Mouse (Mus musculus) left cerebral cortex, adult 18-20 months (tissue): ENCODE results near the gene Best1. TPM values are rescaled to one million over a fixed set of nuclear protein-coding genes. Genes with fewer than 3 reads are reported as not detected.
"Not testable (repeated sequence)": the region's sequence is repeated elsewhere in the genome, so short reads cannot be mapped to it uniquely, and the experiment has no call there.

Source experiments
- DNase-seq, 2 experiments: peaks; one replicate each; pipeline ENCODE4 v3.0.0; 2021 to 2022; ENCODE audit warnings: low spot score in 2 of 2, mixed read lengths in 1 of 2
- total RNA-seq, 2 experiments: library from RNA; stranded (reverse); gene quantifications; 2 replicates each; pipeline ENCODE4 v1.2.3; 2021

Best1 gene
- total RNA-seq, 2 experiments from 2014 or later: 1.0 to 1.1 TPM

DNA sequence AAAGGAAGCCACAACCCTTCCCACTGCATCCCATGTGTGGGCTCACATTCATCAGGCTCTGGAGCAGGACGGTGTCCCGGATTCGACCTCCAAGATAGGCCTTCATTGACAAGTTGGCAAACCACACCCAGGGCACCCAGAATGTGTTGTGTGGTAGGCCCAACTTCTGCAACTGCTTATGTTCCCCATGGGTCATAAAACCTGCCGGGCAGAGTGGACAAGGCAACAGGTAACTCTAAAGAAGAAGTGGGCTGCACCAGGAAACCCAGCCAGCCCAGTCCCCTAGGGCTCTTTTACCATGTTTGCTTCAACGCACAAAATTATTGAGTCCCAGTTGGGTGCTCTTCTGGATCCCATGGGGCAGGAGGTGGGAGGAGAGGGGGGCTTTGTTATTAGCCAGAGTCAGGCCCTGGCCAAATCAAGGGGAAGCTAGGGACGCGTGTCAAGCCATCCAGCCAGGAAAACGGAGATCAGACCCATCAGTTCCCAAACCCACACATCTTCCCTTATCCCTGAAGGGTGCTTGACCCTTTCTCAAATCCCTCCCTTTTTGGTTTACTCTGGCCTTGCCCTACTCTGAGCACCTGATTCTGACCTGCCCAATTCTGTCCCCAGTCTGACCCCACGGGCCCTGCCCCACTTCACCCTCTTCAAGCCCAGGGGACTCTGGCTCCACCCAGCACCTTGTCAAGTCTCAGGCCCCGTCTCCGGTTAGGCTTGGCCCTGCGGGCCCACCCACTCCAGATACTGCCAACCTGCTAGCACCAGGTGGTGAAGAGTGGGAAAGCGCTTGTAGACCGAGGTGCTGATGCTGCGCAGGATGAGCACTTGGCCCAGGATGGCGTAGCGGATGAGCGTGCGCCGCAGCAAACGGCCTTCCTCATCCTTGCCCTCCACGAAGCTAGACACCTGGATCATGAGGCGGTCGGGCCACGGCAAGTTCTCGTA, 9.1 kb downstream of the Best1 start:
- no peak for DNase-seq

DNA sequence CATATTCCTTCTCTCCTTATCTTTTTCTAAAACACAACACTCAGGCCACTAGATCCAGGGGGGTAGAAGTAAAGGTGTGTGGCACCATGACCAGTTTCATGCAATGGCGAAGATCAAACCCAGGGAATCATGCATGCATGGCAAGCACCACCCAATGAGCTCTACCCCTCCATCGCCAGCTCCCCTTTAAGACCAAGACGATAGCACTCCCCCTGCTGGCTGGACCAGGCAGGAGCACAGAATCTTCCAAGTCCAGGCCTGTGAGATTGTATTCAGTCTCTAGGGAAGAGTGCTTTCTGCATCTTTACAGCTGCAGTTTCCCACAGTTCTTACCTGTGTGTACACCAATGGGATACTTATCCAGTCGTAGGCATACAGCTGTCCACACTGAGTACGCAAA, 10.1 kb downstream of the Best1 start:
- DNase-seq: peak; percentile 86 to 89

DNA sequence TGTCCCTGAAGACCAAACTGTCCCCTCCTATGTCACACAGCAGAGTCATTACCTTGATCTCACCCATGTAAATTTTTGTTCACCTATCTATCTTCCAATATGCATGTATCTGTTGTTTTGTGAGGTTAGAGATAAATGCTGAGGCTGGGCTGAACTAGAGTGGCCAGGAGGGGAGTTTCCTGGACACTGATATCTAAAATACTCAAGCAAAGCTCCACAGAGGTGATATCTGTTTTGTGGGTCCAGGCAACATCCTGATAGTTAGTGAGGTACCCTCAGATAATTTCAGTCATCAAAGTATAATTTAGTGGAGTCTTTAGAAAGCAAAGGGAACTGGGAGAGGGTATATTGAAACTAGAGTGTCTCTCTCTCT, 11.6 kb downstream of the Best1 start:
- DNase-seq: no peak

DNA sequence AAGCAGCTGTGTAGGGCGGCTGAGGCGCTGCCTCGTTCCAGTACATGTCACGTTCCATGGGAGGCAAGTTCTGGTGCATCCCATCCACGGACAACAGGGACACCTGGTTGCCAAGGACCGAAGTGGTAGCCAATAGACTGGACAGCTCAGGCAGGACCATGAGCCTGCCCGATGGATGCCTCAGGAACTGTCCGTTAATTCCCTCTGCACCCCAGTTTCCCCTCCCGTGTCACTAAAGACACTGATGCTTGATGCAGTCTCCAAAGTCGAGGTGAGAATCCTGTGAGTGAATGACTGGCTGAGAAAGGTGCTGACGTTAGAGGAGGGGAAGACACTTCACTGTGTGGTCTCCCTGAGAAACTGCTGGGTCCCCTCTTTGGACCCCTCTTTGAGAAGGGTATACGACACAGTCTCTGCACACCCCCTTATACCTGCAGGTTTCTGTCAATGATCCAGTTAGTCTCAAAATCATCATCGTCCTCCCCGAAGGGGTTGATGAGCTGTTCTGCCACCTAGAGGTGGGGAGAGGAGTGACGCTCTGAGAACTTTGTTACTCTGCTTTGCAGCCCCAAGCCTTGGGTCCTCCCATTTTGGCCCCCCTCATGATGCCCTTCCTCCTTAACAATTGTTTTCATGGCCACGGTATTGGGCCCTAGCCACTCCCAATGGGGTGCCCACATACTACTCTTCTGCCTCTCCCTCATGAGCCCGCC, 12.1 kb downstream of the Best1 start:
- no peak for DNase-seq

DNA sequence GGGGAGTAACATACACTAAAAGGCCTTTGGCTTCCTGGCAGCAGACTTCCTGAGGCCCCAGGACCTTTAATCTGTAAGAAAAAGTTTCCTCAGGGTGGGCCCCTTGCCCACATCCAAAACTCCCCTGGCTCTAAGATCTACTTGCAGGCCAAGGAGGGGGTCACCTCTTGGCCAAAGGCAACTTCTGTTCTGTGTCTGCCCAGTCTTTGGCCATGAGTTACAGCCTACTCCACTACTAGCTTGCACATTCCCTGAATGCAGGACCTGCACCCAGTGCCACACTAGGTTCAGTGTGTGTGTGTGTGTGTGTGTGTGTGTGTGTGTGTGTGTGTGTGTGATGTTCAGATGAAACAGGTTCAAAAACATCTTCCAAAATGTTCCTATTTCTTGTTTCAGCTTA, 13.8 kb downstream of the Best1 start:
- DNase-seq: no peak

DNA sequence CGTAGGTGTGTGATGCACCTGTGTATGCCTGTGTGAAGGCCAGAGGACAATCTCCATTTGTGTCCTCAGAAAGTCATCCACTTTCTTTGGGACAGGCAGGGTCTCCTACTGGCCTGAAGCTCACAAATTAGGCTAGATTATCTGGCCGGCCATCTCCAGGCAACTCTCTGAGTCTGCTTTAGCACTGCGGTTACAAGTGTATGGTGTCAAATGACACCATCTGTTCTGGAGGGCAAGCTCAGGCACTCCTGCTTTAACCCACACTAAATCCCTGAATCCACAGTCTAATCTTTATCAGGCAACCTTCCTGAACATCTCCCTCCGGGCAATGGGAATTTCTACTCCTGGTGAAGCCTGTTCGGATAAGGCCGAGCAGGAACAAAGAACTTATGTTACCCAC, 14.2 kb downstream of the Best1 start:
- DNase-seq: no peak

DNA sequence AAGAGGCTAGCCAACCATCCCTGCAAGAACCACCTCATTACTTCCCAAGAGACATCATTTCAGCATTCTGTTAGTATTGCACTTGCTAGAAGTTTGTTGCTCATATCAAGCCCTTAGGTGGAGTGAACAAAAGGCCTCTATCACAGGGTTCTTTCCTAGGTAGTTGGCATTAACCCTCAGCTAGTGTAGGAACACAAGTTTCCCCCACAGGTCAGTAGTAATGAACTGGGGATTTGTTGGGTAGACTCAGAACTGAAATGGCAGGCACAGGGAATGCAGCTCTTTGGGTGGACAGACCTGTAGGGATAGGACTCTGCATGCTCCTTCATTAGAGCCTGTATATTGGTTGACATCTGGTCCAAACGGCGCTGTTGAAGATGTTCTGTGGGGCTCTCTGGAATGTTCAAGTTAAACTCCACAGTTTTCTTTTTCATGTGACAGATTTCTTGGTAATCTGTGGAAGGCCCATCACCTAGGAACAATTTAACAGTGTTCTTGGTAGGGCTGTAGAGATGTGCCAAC, 15.5 kb downstream of the Best1 start:
- no peak for DNase-seq

DNA sequence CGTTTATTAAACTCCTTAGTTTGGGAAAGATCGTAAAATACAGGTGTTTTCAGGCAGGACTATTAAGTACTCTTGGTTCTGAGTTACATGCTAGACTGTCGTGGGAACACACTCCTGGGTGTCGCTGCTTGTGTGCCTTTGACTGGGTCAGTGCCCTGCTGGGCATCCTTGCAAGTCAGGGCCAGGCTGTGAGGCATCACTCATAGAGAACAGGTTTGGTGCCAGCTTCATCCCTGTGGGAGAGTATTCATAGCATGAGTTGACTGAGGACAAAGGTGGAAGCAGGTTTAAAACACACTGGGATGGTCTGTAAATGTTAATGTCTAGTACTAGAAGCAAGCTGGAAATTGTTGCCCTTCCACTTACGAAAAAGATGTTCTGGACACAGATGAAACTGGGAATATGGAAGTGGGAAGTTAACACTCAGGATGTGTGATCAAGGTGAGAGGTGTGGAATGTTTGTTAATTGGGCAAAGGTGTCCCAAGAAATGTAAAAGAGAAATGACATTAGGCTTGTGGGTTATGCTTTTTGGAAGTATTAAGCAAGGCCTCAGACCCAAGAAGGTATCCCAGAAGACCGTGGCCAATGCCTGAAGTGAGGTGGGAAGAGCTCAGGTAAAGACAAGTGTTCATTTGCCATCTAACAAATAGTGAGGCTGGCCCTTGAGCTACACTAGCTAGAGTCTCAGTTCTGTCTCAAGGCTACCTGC, 16.1 kb downstream of the Best1 start:
- DNase-seq: no peak

DNA sequence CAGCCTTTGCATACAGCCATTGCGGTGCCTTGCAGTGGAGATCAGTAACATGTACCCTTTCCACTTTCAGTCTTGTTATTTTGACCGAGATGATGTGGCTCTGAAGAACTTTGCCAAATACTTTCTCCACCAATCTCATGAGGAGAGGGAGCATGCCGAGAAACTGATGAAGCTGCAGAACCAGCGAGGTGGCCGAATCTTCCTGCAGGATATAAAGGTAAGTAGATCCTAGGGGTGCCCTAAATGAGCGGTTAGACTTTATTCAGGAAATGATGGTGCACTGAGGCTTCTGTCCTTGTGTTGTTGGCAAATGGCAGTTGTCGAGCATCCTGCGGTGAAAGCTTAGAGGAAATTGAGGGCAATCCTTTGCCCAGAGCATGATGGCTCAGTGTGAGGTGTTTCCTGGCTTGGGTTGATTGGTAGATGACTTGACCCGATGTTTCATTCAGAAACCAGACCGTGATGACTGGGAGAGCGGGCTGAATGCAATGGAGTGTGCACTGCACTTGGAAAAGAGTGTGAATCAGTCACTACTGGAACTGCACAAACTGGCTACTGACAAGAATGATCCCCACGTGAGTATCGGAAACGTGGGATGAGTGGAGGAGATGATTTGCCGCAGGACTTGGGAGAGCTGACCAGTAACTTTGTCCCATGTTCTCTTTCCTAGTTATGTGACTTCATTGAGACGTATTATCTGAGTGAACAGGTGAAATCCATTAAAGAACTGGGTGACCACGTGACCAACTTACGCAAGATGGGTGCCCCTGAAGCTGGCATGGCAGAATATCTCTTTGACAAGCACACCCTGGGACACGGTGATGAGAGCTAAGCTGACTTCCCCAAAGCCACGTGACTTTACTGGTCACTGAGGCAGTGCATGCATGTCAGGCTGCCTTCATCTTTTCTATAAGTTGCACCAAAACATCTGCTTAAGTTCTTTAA, 17.1 kb downstream of the Best1 start:
- DNase-seq: no peak

DNA sequence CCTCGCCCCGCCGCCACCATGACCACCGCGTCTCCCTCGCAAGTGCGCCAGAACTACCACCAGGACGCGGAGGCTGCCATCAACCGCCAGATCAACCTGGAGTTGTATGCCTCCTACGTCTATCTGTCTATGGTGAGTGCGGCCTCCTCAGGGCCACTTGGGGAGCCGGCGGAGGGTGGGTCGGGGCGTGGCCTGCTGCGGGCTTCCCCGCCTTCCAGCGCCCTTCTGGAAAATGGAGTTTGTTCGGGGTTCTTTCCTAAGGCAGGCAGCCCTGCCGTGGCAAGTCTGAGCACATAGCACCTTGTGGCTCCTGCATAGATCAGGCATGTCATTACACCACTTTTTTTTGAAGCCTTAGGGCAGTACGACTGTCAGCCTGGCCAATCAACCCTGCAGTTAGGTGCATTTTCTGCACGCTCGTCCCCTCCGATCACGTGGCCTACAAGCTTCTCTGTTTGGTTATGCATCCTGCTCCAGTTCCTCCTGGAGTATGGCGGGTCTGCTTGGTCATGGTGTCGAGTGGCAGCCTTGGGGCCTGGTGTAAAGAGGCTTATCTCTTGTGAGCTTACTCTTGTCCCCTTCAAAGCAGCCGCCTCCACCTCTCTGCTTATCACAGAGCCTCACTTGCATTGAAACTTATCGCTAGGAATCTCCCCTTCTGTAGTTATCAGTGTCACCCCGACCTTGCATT, 18.4 kb downstream of the Best1 start:
- DNase-seq: peak; percentile 43 to 60

DNA sequence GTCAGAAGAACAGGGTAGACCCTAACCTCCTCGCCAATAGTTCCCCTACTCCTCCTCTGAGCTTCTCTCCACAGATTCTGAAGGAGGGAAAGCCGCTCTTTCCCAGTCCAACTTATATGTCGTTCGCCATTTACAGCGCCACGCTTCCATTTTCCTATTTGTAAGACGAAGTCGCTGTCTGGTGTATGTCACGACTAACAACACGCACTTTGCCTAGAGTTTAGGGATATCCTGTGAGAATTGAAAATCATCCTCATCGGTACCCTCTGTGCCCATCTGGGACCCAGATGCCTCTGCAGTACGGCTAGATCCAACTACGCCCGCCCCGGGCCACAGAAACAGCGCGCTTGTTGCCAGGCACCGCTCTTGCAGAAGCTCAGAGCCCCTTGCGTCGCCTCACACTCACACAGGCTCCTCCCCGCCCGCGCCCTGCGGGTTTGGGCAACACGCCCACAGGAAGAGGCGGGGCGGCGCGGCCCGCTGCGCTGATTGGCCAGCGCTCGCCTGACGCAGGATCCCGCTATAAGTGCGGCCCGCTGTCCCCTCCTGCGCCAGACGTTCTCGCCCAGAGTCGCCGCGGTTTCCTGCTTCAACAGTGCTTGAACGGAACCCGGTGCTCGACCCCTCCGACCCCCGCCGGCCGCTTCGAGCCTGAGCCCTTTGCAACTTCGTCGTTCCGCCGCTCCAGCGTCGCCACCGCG, 19.1 kb downstream of the Best1 start:
- DNase-seq: peak; percentile 97

DNA sequence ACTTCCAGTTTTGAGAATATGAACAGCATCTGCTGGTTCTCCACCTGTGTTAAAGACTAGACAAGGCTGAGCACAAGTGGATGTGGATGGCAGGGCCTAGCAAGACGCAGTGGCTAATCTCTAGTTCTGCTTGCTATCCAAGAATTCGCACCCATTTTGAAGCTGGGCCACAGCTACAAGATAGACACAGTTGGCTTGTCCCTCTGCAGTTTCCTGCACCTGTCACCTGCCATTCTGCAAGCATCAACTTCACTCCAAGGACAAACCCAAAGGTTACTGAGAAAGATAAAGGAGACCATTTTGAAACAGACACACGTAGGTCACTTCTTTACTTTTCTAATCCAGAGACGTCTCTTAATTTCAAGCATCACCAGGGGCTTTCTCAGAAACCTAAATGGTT, 19.8 kb downstream of the Best1 start:
- no peak for DNase-seq

DNA sequence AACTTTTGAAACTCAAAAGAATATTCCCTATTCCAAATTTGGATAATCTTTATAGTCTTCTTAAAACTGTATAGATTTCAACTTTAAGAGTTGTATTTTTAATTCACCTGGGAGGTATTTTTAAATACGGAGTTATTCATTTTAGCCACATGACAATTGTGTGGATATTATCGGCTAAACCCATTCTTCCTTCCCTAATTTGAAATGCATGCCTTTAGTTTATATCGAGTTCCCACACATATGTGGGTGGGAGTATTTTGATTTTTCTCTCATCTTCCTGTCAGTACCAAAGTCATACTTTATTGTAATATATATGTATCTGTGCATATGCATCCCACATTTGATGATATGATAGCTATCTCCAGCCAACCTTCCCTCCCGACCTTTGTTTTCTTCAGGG, 21.2 kb downstream of the Best1 start, which contains the start of gene Fth1:
Gene Fth1, plus strand, starts transcription at position 341 of the 400 bp plus-strand sequence.
- no peak for DNase-seq

DNA sequence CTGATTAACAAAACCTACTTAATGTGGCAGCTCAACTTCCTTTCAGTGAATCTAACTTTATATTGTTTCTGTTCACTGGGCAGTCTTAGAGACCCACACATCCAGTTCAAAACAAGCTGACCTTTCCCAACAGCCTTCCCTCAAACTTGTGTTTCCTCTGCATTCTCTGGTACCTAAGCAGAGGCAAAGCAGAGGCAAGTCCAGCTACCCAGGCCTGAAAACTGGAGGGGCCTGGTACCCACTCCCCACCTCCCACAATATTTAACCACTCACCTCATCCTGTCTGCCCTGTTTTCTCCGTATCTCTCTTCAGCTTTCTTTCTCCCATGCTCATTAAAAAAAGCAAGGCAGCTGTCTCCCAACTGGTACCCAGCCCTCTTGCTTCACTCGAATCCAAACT, 22.3 kb downstream of the Best1 start:
- DNase-seq: no peak

DNA sequence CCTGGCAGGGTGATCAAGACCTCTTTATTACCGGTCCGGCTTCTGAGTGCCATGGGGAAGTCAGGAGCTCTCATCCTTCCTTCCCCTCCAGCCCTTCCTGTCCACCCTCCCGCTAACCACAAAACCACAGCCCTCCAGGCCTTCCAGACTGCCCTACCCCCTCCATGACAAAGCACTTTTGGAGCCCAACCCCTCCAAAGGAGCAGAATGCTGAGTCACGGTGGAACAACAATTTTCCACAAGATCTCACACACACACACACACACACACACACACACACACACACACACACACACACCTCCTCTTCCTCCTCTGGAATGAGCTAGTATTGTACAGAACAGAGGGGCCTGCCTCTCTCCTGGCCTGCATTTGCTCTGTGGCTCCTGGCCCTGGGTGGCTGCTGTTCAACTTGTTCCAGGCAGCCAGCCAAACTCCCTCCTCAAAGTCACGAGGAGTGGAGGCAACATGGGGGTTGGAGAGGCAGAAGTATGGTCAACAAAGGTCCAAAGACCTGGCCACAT, 22.9 kb downstream of the Best1 start:
- peak; percentile 67 to 71 for DNase-seq

DNA sequence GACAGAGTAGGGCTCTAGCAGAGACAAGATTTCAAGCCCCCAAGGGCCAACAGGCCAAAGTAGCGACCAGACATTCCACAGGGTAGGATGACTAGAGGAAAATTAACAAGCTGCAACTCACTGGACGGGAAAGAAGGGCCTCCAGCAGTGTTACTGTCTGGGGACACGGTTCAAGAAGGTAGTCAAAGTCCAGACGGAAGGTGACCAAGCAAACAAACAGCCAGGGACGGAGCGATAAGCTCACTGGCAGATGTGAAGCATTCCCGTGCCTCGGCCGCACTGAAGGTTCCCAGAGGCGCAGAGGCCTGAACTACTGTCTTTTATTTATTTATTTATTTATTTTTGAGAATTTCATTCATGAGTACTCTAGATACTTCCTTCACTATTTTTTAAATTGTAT, 24.3 kb downstream of the Best1 start:
- DNase-seq: no peak

DNA sequence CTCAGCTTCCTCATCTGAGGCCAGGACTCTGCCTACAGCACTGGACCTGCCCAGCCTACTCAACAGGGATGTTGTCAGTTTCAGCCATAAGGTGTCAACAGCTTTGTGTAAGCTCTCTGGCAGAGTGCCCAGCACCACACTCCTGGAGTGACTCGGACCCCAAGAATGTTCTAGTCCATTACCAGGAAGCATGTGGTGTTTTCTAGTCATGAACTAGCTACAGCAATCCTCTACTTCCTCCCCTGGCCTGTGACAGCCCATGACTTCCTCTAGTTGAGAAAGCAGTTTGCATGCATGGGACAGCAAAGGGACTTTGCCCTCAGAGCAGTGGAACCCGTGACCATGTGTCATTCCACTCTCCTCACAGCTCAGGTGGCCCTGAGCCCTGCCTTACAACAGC, 26.6 kb downstream of the Best1 start:
- not testable (repeated sequence) for DNase-seq

DNA sequence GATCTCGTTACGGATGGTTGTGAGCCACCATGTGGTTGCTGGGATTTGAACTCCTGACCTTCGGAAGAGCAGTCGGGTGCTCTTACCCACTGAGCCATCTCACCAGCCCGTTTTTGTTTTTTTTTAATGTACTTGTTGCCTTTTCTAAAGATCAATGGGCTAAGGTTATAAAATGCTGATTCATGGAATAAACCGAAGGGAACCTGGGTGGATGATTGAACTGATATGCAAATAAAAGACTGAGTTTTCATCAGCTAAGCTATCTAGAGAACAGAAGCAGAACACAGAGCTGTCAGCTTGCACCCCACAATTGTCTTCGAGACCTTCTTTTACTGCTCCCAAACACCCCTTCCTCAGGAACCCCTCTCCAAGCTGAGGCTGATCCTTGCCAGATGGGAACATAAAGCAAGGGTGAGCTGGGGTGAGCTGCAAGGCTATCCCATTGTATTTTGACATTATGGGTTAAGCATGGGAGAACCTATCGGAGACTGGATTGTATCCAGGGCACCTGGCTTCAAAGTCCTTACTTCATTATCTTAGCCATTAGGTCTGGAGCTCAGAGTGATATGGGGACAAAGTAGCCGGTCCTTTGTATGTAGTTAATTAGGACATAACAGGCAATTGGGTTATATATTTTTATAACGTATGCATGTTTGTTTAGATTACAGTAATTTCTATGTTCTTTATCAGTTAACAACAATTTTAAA, 33.2 kb downstream of the Best1 start:
- DNase-seq: no peak
